Mouse (Mus musculus) activated CD4-positive, CD25-positive, alpha-beta regulatory T cell, adult 9 weeks (primary cell): ENCODE measurements around the gene Adam19. TPM values are rescaled to one million over a fixed set of nuclear protein-coding genes. Genes with fewer than 3 reads are reported as not detected.

Source experiments
- polyA plus RNA-seq: library from polyadenylated mRNA; unstranded; fragments of 100-300 nt; shearing (Covaris generic); gene quantifications from one replicate; pipeline ENCODE4 v1.2.1, GENCODE M21; 2017

Adam19 gene
- polyA plus RNA-seq: 64.5 TPM

GRCm38 (mm10) chr11:46055896-46056769 is at the start of gene Adam19:
Gene Adam19, plus strand, starts transcription at chr11:46055992.

GRCm38 (mm10) chr11:46052105-46052659 is 3.6 kb upstream of the Adam19 start, which contains the start of gene Gm12166:
Gene Gm12166, minus strand, starts transcription at chr11:46052321.

GRCm38 (mm10) chr11:46165866-46166585 is 110.2 kb downstream of the Adam19 start, which contains the start of gene Nipal4:
Gene Nipal4, minus strand, starts transcription at chr11:46166508.

Other genes with a start within 250 kb of the Adam19 start
- 35.5 TPM for gene Clint1, start 203.9 kb upstream of the Adam19 start, polyA plus RNA-seq
- gene Lsm11, start 111.1 kb upstream of the Adam19 start, polyA plus RNA-seq: 1.5 TPM
- gene Thg1l, start 100.5 kb upstream of the Adam19 start, polyA plus RNA-seq: 6.3 TPM
- gene Sox30, start 75.7 kb upstream of the Adam19 start, polyA plus RNA-seq: not detected
- gene Gm12166, start 3.7 kb upstream of the Adam19 start, polyA plus RNA-seq: 8.8 TPM
- 0.28 TPM for gene Nipal4, start 110.5 kb downstream of the Adam19 start, polyA plus RNA-seq
- gene Fndc9, start 179.5 kb downstream of the Adam19 start, polyA plus RNA-seq: 0.87 TPM